Mouse (Mus musculus): ENCODE measurements around the gene Kirrel.

Kirrel gene

GRCm38 (mm10) chr3:87174096-87174768 lies at the start of gene Kirrel:
Kirrel (minus strand) TSS chr3:87174747.
- CTCF ChIA-PET, result no interaction called here

GRCm38 (mm10) chr3:87223636-87224035 lies 49.1 kb upstream of the Kirrel start:
- CTCF ChIA-PET, result no interaction called here

- CTCF ChIA-PET, result no interaction called here
Measured at GRCm38 (mm10) chr3:87222346-87222745, 47.8 kb upstream of the Kirrel start.

- CTCF ChIA-PET, result no interaction called here
Measured at GRCm38 (mm10) chr3:87215176-87215575, 40.6 kb upstream of the Kirrel start.

- CTCF ChIA-PET, result no interaction called here
Measured at GRCm38 (mm10) chr3:87214221-87214864, 39.8 kb upstream of the Kirrel start.

- CTCF ChIA-PET, result no interaction called here
Measured at GRCm38 (mm10) chr3:87206336-87207075, 32.0 kb upstream of the Kirrel start.

- CTCF ChIA-PET, result no interaction called here
Measured at GRCm38 (mm10) chr3:87196637-87197036, 22.1 kb upstream of the Kirrel start.

GRCm38 (mm10) chr3:87195041-87195440 lies 20.5 kb upstream of the Kirrel start:
- CTCF ChIA-PET, result no interaction called here

- CTCF ChIA-PET, result no interaction called here
Measured at GRCm38 (mm10) chr3:87194591-87194990, 20.0 kb upstream of the Kirrel start.

GRCm38 (mm10) chr3:87193756-87194155 lies 19.2 kb upstream of the Kirrel start:
- CTCF ChIA-PET, result no interaction called here

GRCm38 (mm10) chr3:87193352-87193751 lies 18.8 kb upstream of the Kirrel start:
- CTCF ChIA-PET, result no interaction called here

GRCm38 (mm10) chr3:87176687-87177086 lies 2.1 kb upstream of the Kirrel start:
- CTCF ChIA-PET, result no interaction called here

GRCm38 (mm10) chr3:87175438-87175815 lies 880 bp upstream of the Kirrel start:
- CTCF ChIA-PET, result no interaction called here

GRCm38 (mm10) chr3:87174769-87175437 lies 356 bp upstream of the Kirrel start:
- CTCF ChIA-PET, result no interaction called here

- CTCF ChIA-PET, result no interaction called here
Measured at GRCm38 (mm10) chr3:87173486-87174085, 961 bp downstream of the Kirrel start.

- CTCF ChIA-PET, result no interaction called here
Measured at GRCm38 (mm10) chr3:87173103-87173444, 1.5 kb downstream of the Kirrel start.

- CTCF ChIA-PET, result no interaction called here
Measured at GRCm38 (mm10) chr3:87172351-87173102, 2.0 kb downstream of the Kirrel start.

- CTCF ChIA-PET, result no interaction called here
Measured at GRCm38 (mm10) chr3:87171201-87172100, 3.1 kb downstream of the Kirrel start.

- CTCF ChIA-PET, result no interaction called here
Measured at GRCm38 (mm10) chr3:87169402-87170015, 5.0 kb downstream of the Kirrel start.

- CTCF ChIA-PET, result no interaction called here
Measured at GRCm38 (mm10) chr3:87168756-87169155, 5.8 kb downstream of the Kirrel start.

Measured in spleen, embryonic (tissue).